Comparison of ENCODE assay signal across 9 mouse cellular contexts in genomic region chr9:49488912-49489895, GRCm38 (mm10). TPM values are rescaled to one million over a fixed set of nuclear protein-coding genes. Genes with fewer than 3 reads are reported as not detected.
A peak's percentile ranks its signal among the peaks of the same experiment; 100 is the strongest.
DNase-seq lines count a peak whose midpoint lies in the region; ATAC-seq lines count a peak whose summit lies in the region.
"Had no signal": no experiment of that assay in that cellular context is flagged by ENCODE, and none has a peak within 500 bp of the region (broad histone marks: within the 10 kb centered on the region; RNA-seq: fewer than 3 reads in every experiment).

No protein-coding gene starts in this region.

- no peaks in the 10 kb centered on the region for H3K27me3 ChIP-seq in forebrain, embryonic 11.5 days (ENCODE audit: control insufficient read depth, insufficient read depth, low read length)
- no peaks in the 10 kb centered on the region for H3K27me3 ChIP-seq in heart, embryonic 16.5 days (ENCODE audit: control insufficient read depth, insufficient read depth, low read length)
- 0 out of 2 replicates have a peak, but pooled peaks cover 1% of the 10 kb centered on the region for H3K27me3 ChIP-seq in liver, embryonic 13.5 days
- H3K27me3 ChIP-seq in neural tube, embryonic 11.5 days (ENCODE audit: control insufficient read depth, insufficient read depth, low read length) = no peaks in the 10 kb centered on the region
- no peaks in the 10 kb centered on the region for H3K27me3 ChIP-seq in stomach, embryonic 16.5 days (ENCODE audit: control insufficient read depth, insufficient read depth, low read length)

- peak; percentile 31; the same call in 1 of the 2 replicates for ATAC-seq in forebrain, embryonic 11.5 days (replicated peaks; ENCODE audit: low FRiP score)
- ATAC-seq in heart, embryonic 16.5 days (replicated peaks; ENCODE audit: extremely low read depth, insufficient read depth, low FRiP score) = no peak
- no peak for ATAC-seq in liver, embryonic 13.5 days (ENCODE audit: low read depth)
- peak; percentile 20; the same call in 1 of the 2 replicates for ATAC-seq in neural tube, embryonic 11.5 days (ENCODE audit: insufficient read depth, low FRiP score, low TSS enrichment)
- ATAC-seq in stomach, embryonic 16.5 days (ENCODE audit: insufficient read depth, low FRiP score) = peak; percentile 41; the same call in 1 of the 2 replicates

- 0 out of 2 replicates have a peak, but pooled peaks cover 1% of the 10 kb centered on the region for H3K4me1 ChIP-seq in forebrain, embryonic 11.5 days (replicated peaks; ENCODE audit: control insufficient read depth, insufficient read depth, low read length)
- peaks cover 3% of the 10 kb centered on the region; the same call in 1 of the 2 replicates for H3K4me1 ChIP-seq in heart, embryonic 16.5 days (ENCODE audit: control insufficient read depth, insufficient read depth, low read length)
- H3K4me1 ChIP-seq in liver, embryonic 13.5 days (replicated peaks) = peaks cover 11% of the 10 kb centered on the region
- no peaks in the 10 kb centered on the region for H3K4me1 ChIP-seq in neural tube, embryonic 11.5 days (ENCODE audit: control insufficient read depth, insufficient read depth, low read length)
- 0 out of 2 replicates have a peak, but pooled peaks cover 8% of the 10 kb centered on the region for H3K4me1 ChIP-seq in stomach, embryonic 16.5 days (ENCODE audit: control insufficient read depth, insufficient read depth, low read length)

- peak; percentile 28 to 55 for DNase-seq in CD8-positive naive resting alpha-beta T cell, adult 2 months (ENCODE audit: low read depth in 2 of 2, low spot score in 2 of 2)
- DNase-seq in c-Kit-positive CD71-positive TER-119-negative erythroid progenitor cells, embryonic 14.5 days (ENCODE audit: low read depth) = peak; percentile 37
- peak; percentile 91 for DNase-seq in forebrain, embryonic 11.5 days (ENCODE audit: low spot score)
- DNase-seq in kidney, postnatal 25 days = peak; percentile 84 to 90
- peak; percentile 48 for DNase-seq in liver, embryonic 13.5 days
- peak; percentile 85 for DNase-seq in neural tube, embryonic 11.5 days (ENCODE audit: low spot score)

- WGBS in forebrain, embryonic 11.5 days = 37% methylated on average over 16 of the region's 16 CpGs
- 27% methylated on average over 16 of the region's 16 CpGs for WGBS in heart, embryonic 16.5 days
- WGBS in liver, embryonic 13.5 days (ENCODE audit: insufficient replicate concordance) = 26% methylated on average over 16 of the region's 16 CpGs
- 34% methylated on average over 16 of the region's 16 CpGs for WGBS in neural tube, embryonic 11.5 days
- WGBS in stomach, embryonic 16.5 days = 25% methylated on average over 16 of the region's 16 CpGs

- H3K27ac ChIP-seq in forebrain, embryonic 11.5 days (ENCODE audit: low read depth, low read length) = no peak overlapping the region
- no peak overlapping the region for H3K27ac ChIP-seq in heart, embryonic 16.5 days (ENCODE audit: low read length)
- H3K27ac ChIP-seq in liver, embryonic 13.5 days = no peak overlapping the region
- no peak overlapping the region for H3K27ac ChIP-seq in neural tube, embryonic 11.5 days (ENCODE audit: low read depth, low read length)
- H3K27ac ChIP-seq in stomach, embryonic 16.5 days (ENCODE audit: low read length) = no peak overlapping the region

- H3K4me3 ChIP-seq in forebrain, embryonic 11.5 days (ENCODE audit: low read depth, low read length) = no peak overlapping the region
- no peak overlapping the region for H3K4me3 ChIP-seq in heart, embryonic 16.5 days (ENCODE audit: low read length)
- H3K4me3 ChIP-seq in liver, embryonic 13.5 days (replicated peaks) = no peak overlapping the region
- no peak overlapping the region for H3K4me3 ChIP-seq in neural tube, embryonic 11.5 days (ENCODE audit: low read depth, low read length)
- no peak overlapping the region for H3K4me3 ChIP-seq in stomach, embryonic 16.5 days (replicated peaks; ENCODE audit: low read length)
- H3K4me3 ChIP-seq: erythroblast, embryonic 14.5 days had no signal

- no peaks in the 10 kb centered on the region for H3K36me3 ChIP-seq in forebrain, embryonic 11.5 days (ENCODE audit: control insufficient read depth, insufficient read depth, low read length)
- H3K36me3 ChIP-seq in heart, embryonic 16.5 days (ENCODE audit: control insufficient read depth, insufficient read depth) = no peaks in the 10 kb centered on the region
- no peaks in the 10 kb centered on the region for H3K36me3 ChIP-seq in liver, embryonic 13.5 days
- H3K36me3 ChIP-seq in neural tube, embryonic 11.5 days (ENCODE audit: control insufficient read depth, insufficient read depth, low read length) = no peaks in the 10 kb centered on the region
- H3K36me3 ChIP-seq in stomach, embryonic 16.5 days (ENCODE audit: control insufficient read depth, insufficient read depth, low read length) = no peaks in the 10 kb centered on the region

- H3K4me2 ChIP-seq in forebrain, embryonic 11.5 days (ENCODE audit: low read depth, low read length, severe bottlenecking) = no peak overlapping the region
- H3K4me2 ChIP-seq in heart, embryonic 16.5 days (ENCODE audit: low read depth, low read length) = peak overlapping the region; percentile 34
- H3K4me2 ChIP-seq in liver, embryonic 13.5 days = no peak overlapping the region
- H3K4me2 ChIP-seq in neural tube, embryonic 11.5 days (ENCODE audit: low read depth) = no peak overlapping the region
- H3K4me2 ChIP-seq in stomach, embryonic 16.5 days (ENCODE audit: low read depth, low read length) = peak overlapping the region; percentile 42

- H3K9me3 ChIP-seq in forebrain, embryonic 11.5 days (ENCODE audit: control insufficient read depth, low read length) = no peaks in the 10 kb centered on the region
- H3K9me3 ChIP-seq in heart, embryonic 16.5 days (replicated peaks; ENCODE audit: control insufficient read depth, low read length) = no peaks in the 10 kb centered on the region
- no peaks in the 10 kb centered on the region for H3K9me3 ChIP-seq in liver, embryonic 13.5 days (replicated peaks)
- no peaks in the 10 kb centered on the region for H3K9me3 ChIP-seq in neural tube, embryonic 11.5 days (ENCODE audit: control insufficient read depth, low read length)
- no peaks in the 10 kb centered on the region for H3K9me3 ChIP-seq in stomach, embryonic 16.5 days (replicated peaks; ENCODE audit: control insufficient read depth, low read length)

- H3K9ac ChIP-seq in forebrain, embryonic 11.5 days (ENCODE audit: low read length) = no peak overlapping the region
- H3K9ac ChIP-seq in heart, embryonic 16.5 days (ENCODE audit: low read length) = no peak overlapping the region
- H3K9ac ChIP-seq in liver, embryonic 13.5 days = no peak overlapping the region
- no peak overlapping the region for H3K9ac ChIP-seq in neural tube, embryonic 11.5 days (ENCODE audit: low read length)
- H3K9ac ChIP-seq in stomach, embryonic 16.5 days (ENCODE audit: low read length) = no peak overlapping the region

RNA-seq across cellular contexts. Expression of gene Ttc12, which starts 3.2 kb away (rescaled TPM):
- 1.9 and 2.0 TPM in 2 replicates for polyA plus RNA-seq in forebrain, embryonic 11.5 days (2014; fragmentation: Nextera tagmentation; extraction: Ambion mirVana)
- polyA plus RNA-seq in heart, embryonic 16.5 days (2015; fragmentation: Nextera tagmentation; extraction: Ambion mirVana) = 2.8 and 3.0 TPM in 2 replicates
- polyA plus RNA-seq in liver, embryonic 13.5 days (2015; fragmentation: Nextera tagmentation; extraction: Ambion mirVana) = 0.16 and 0.19 TPM in 2 replicates
- 1.7 and 2.4 TPM in 2 replicates for polyA plus RNA-seq in neural tube, embryonic 11.5 days (2014; fragmentation: Nextera tagmentation; extraction: Ambion mirVana)
- 1.4 TPM in 2 replicates for polyA plus RNA-seq in stomach, embryonic 16.5 days (2015; fragmentation: Nextera tagmentation; extraction: Ambion mirVana)
- polyA plus RNA-seq: erythroblast, embryonic 14.5 days had no signal

Comparison
In these comparisons a context has a peak if more than half of its experiments do, and no peak if none do; other contexts are left out.
1. DNase-seq: peak in every context shown above with its lines; median percentile 91 in forebrain, embryonic 11.5 days; 87 in kidney, postnatal 25 days; 85 in neural tube, embryonic 11.5 days; 48 in liver, embryonic 13.5 days; 42 in CD8-positive naive resting alpha-beta T cell, adult 2 months; 37 in c-Kit-positive CD71-positive TER-119-negative erythroid progenitor cells, embryonic 14.5 days.
2. ATAC-seq: peak in forebrain, embryonic 11.5 days (single experiment), neural tube, embryonic 11.5 days (single experiment) and stomach, embryonic 16.5 days (single experiment); none in heart, embryonic 16.5 days (single experiment) and liver, embryonic 13.5 days (single experiment).
3. H3K4me2 ChIP-seq: peak in heart, embryonic 16.5 days (single experiment) and stomach, embryonic 16.5 days (single experiment); none in forebrain, embryonic 11.5 days (single experiment), liver, embryonic 13.5 days (single experiment) and neural tube, embryonic 11.5 days (single experiment).